Mouse (Mus musculus): Measurements from ENCODE around the gene Gm7970. TPM values are rescaled to one million over a fixed set of nuclear protein-coding genes. Genes with fewer than 3 reads are reported as not detected.

Gene Gm7970
- not detected in 2 replicates for polyA plus RNA-seq (2012; rRNA removed; ENCODE audit: low replicate concordance)

GRCm38 (mm10) chr14:41555483-41555882 is at the start of gene Gm7970:
Gene Gm7970 (minus strand): TSS chr14:41555583.

GRCm38 (mm10) chr14:41572911-41573310 is 17.5 kb upstream of the Gm7970 start, which contains the start of gene 1700049E17Rik2:
Gene 1700049E17Rik2 (plus strand): TSS chr14:41573211.

Other genes starting within 250 kb of the Gm7970 start
- gene Gm5798, start 207.0 kb downstream of the Gm7970 start, polyA plus RNA-seq (2012; rRNA removed; ENCODE audit: low replicate concordance), result not detected in 2 replicates
- not detected in 2 replicates for gene Gm7945, start 169.2 kb downstream of the Gm7970 start, polyA plus RNA-seq (2012; rRNA removed; ENCODE audit: low replicate concordance)
- gene Gm6482, start 147.3 kb downstream of the Gm7970 start, polyA plus RNA-seq (2012; rRNA removed; ENCODE audit: low replicate concordance), result not detected in 2 replicates
- not detected in 2 replicates for gene Gm7954, start 102.1 kb downstream of the Gm7970 start, polyA plus RNA-seq (2012; rRNA removed; ENCODE audit: low replicate concordance)
- not detected in 2 replicates for gene Gm3486, start 66.1 kb downstream of the Gm7970 start, polyA plus RNA-seq (2012; rRNA removed; ENCODE audit: low replicate concordance)
- not detected in 2 replicates for gene 1700049E17Rik2, start 17.6 kb upstream of the Gm7970 start, polyA plus RNA-seq (2012; rRNA removed; ENCODE audit: low replicate concordance)
- not detected in 2 replicates for gene Gm3072, start 69.0 kb upstream of the Gm7970 start, polyA plus RNA-seq (2012; rRNA removed; ENCODE audit: low replicate concordance)
- gene Gm3676, start 90.9 kb upstream of the Gm7970 start, polyA plus RNA-seq (2012; rRNA removed; ENCODE audit: low replicate concordance), result not detected in 2 replicates
- gene Gm8068, start 146.3 kb upstream of the Gm7970 start, polyA plus RNA-seq (2012; rRNA removed; ENCODE audit: low replicate concordance), result not detected in 2 replicates
- not detected in 2 replicates for gene Gm7929, start 195.0 kb upstream of the Gm7970 start, polyA plus RNA-seq (2012; rRNA removed; ENCODE audit: low replicate concordance)
- not detected in 2 replicates for gene Gm47189, start 216.9 kb upstream of the Gm7970 start, polyA plus RNA-seq (2012; rRNA removed; ENCODE audit: low replicate concordance)

All from mammary gland, adult 2 months (tissue).